Mouse (Mus musculus) cerebellum, adult 9-10 months (tissue): ENCODE results near the gene Rpl36-ps4.

ENCODE experiments used
- DNase-seq: peaks from one replicate; pipeline ENCODE4 v3.0.0; 2022

Rpl36-ps4 gene

DNA sequence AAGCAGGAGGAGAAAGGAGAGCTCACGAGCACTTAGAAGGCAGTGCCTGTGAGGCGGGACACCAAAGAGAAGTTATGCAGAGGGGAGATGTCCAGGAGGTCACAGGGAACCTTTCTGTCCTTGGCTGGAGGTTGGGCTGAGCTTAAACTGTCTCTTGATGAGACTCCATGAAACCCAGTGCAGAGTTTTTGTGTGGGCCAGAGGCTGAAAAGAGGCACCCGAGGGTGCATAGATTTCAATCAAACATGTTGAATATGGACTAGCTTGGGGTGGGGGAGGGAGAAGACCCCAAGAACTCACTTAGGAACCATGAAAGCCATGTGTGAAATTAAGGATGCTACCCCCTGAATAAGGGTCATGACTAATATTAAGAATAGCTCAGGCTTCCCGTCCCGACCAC, at the start of gene Rpl36-ps4:
TSS of gene Rpl36-ps4 (plus strand) at position 301 of the 400 bp plus-strand sequence.
- no peak for DNase-seq

GRCm38 (mm10) chr17:87871461-87872126, 49.2 kb upstream of the Rpl36-ps4 start:
- DNase-seq: peak; percentile 54

DNA sequence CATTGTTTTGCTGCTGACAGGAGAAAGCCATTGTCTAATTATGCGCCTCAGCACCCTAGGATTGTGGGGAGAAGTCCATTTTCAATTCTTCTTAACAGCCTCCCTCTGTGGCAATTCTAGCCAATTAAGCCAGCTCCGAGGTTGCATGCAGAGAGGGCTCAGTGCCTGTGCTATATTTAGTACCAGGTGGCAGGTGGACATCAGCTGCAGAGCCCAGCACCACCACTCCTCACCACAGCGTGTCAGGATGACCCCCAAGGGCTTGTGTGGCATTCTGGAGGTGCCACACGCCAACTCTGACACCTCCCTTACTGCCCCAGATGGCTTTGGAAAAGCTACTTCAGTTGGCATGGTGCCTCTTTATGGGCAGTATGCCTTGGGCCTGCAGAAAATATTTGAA, 48.5 kb upstream of the Rpl36-ps4 start:
- DNase-seq: peak; percentile 97

GRCm38 (mm10) chr17:87873456-87873855, 47.3 kb upstream of the Rpl36-ps4 start:
- peak; percentile 33 for DNase-seq

GRCm38 (mm10) chr17:87873943-87874342, 46.8 kb upstream of the Rpl36-ps4 start:
- peak; percentile 42 for DNase-seq

GRCm38 (mm10) chr17:87875346-87875920, 45.3 kb upstream of the Rpl36-ps4 start:
- peak; percentile 36 for DNase-seq

GRCm38 (mm10) chr17:87876295-87877000, 44.3 kb upstream of the Rpl36-ps4 start:
- peak; percentile 43 for DNase-seq

DNA sequence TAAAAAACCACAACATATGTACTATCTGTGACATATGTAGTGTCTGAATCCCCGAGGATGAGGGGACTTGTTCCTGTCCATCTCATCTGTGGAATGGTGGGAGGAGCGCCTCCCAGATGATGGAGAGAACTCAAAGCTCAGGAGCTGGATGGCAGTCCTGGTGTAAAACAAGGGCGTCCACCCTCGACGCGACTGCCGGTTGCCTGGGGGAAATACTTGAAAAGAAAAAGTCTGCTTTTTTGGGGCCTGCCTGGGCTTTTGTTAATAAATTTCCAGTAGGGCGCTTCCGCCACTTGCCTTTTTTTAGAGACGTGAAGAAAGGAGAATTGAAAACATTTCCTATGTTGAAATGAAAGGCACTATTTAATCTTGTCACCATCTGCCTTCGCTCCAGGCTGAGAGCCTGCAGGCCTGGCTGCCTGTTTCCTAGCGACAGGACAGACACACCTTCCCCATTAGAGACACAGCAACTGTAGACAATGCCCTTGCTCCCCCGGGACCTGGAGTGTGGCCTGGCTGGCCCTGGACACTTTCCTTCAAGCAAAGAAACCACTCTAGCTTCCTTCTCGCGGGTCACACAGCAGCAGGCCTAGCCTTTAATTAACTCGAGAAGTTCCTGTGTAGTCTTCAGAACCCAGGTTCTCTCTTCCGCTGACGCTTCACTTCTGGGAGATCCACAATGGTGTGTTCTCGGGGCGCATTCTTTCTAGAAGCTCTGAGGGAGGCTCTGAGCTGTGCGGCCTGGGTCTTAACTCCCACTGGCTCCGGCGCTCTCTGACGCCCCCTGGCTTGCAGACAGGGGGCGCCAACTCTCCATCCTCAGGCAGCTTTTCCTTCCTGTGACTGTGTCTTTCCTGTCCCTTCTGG, 43.3 kb upstream of the Rpl36-ps4 start:
- DNase-seq: peak; percentile 73

DNA sequence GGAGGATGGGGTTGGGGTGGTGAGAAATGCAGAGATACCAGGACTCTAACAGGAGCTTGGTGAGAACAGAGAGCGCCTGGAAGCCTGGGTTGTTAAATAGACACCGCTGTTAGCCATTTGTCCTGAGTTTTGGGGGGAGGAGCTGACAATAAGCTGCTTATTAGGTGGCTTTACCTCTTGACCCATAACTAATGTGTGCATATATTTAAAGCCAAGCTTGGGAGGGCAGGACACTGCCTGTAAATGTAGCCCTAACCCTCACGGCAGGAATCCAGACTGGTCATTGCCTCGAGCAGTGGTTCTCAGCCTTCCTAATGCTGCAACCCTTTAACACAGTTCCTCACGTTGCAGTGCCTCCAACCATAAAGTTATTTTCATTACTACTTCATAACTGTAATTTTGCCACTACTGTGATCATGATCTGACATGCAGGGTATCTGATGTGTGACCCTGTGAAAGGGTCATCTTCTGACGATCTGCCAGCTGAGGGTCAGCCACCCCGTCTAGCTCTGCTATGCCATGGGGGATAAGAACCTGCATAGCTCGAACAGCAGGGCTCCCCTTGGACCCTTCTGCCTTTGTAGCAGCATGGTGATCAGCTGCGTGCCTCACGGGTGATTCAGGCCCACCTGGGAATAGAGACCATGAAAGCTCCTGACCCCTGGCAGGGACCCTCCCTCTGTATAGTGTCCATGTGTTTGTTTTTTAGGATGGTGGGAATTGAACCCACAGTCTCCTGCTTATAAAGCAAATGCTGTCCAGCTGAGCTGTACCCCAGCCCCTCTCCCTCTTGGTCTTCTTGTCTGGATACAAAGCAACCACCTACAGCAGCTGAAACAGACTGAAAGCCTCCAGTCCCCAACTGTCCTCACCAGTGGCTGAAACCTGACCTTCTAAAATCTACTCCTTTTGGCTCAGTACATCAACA, 42.0 kb upstream of the Rpl36-ps4 start:
- peak; percentile 31 for DNase-seq

- peak; percentile 61 for DNase-seq
These were observed 41.1 kb upstream of the Rpl36-ps4 start for GRCm38 (mm10) chr17:87879484-87880225.

GRCm38 (mm10) chr17:87882594-87882993, 38.2 kb upstream of the Rpl36-ps4 start:
- peak; percentile 49 for DNase-seq

DNA sequence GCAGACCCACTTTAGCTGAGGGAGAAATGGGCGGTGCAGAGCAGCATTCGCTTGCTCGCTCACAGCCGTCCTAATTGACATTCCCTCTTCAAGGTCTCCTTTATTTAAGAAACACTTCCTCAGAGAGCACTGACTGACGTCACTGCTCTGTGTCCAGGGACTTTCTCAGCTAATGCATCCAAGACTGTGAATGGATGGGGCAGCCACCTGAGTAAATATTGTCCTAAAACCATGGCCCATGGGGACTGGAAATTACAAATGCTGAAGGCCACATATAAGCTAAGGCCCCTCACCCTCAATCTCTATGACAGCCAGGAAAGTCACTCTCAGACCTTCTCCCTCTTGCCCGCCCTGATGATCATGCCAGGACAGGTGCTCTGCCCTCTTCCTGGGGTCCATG, 23.6 kb upstream of the Rpl36-ps4 start:
- DNase-seq: no peak

DNA sequence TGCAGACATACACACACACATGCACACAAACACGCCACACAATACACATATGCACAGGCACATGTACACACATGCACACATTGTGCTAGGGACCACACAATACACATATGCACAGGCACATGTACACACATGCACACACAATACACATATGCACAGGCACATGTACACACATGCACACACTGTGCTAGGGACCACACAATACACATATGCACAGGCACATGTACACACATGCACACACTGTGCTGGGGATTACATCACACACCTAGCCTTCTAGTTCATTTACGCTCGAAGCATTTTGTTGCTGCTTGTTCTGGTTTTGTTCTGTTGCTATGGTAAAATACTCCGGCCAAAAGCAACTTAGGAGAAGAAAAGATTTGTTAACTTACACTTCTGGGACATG, 20.1 kb upstream of the Rpl36-ps4 start:
- DNase-seq: no peak

GRCm38 (mm10) chr17:87901163-87901562, 19.6 kb upstream of the Rpl36-ps4 start:
- DNase-seq: no peak

DNA sequence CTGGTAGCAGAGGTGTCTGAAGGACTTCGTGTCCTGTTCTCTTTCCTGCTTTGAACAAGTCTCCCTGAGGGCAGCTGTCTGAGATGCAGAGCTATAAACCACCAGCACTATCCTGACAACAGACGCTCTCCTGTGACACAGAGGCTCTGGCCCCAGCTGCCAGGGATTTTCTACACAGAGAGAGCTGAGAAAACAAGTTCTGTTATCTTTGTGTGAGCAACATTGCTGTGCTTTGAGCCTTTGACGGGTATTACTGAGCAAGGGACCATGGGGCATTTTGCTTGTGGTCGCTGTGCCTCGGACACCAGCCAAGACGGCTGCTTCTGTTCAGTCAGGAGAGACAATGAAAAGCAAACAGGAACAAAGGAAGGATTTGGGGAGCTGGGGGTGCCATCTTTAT, 17.6 kb upstream of the Rpl36-ps4 start:
- DNase-seq: no peak

DNA sequence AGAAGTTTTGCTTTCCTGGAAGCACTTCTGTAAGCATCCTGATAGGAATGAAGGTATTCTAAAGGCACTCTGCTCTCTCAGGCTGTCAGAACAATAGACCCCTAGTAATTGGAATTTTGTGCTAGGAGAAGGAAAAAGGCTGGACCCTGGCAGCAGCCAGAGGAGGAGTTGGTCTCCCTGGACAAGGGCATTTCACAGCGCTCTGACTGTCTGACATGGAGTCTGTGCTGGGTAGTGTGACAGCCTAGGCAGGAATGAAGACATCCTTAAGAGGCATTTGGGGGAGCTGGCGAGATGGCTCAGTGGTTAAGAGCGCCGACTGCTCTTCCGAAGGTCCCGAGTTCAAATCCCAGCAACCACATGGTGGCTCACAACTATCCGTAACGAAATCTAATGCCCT, 17.1 kb upstream of the Rpl36-ps4 start:
- DNase-seq: no peak

DNA sequence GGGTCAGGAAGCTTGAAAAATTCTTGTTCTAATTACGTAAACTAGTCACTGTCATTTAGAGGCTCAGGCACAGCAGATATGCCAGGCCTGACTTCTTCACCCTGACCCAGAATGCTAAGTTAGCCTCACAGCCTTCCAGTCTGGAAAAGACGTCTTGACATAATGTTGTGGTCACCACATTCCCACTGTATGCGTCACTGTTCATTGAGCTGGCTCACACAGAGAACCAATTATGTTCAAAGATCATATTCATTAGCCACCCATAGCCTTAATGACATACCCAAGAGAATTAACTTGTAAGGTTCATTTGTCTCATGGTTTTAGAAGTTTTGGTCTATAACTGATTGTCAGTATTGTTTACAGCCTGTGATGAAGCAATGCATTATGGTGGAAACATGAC, 5.4 kb upstream of the Rpl36-ps4 start:
- DNase-seq: no peak

DNA sequence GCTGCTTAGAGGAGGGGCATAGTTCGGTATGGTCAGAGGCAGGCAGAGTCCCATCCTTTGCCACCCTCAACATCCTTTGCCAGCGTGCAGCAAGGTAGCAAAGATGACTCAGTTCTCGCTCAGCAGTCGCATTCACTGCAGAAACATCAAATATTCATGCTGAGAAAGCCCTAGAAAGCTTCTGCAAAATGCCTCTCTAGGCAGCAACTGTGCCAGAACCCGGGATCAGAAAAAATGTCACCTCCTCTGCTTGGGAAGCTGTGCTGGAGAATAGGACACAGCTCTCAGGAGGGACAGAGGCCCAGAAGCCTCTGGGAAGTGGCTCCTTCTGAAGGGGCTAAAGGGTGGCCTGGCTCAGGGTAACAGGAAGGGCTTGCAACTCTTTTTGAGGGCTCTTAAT, 2.7 kb upstream of the Rpl36-ps4 start:
- no peak for DNase-seq

DNA sequence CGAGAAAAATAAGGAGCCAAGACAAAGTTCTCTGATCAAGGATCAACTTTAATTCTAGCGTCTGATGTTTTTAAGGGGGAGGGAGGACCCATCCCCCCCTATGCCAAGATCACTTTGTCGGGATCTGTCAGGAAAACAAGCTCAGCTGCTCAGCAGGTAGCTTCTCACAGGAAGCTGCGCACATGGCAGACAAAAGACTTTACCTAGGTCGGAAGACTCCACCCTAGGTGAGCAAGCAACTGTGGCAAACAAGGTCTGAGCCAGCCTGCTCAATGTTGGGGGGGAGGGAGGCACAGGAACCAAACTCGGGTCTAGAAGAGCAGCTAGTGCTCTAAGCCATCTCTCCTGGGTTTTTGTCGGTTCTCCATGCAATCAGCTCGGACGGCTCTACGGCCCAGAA, 13.5 kb downstream of the Rpl36-ps4 start:
- DNase-seq: no peak

DNA sequence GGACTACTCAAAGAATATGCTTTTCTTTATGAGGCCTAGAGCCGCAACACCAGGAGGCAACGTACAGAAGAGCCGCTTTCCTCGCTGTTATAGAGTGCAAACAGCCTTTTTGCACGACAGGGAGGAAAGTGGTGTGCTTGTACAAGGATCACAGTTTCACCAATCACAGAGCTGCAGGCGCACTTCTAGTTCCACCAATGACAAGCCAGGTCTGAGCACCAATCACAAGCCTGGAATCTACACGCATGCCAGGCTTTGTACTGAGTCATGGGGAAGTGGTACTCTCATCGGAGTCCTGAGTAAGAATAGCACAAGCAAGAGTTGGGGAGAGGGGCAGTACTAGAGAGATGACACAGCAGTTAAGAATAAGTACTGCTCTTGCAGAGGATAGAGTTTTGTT, 14.0 kb downstream of the Rpl36-ps4 start:
- DNase-seq: no peak

DNA sequence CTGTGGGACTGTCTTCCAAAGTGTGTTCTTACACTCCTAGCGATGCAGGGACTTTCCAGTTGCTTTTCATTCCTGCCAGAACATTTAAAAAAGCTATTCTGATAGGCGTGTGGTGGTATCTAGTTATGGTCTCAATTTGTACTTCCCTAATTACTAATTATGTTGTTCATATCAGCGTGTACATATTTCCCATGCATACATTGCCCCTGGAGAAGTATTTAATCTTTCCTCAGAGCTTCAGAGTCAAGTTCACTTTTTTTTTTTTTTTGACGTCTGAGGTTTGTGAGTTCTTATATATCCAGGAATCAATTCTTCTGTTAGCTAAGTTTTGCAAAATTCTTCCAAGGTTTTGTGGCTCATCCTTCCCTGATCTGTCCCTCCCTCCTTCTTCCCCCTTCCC, 15.4 kb downstream of the Rpl36-ps4 start:
- no peak for DNase-seq
